Mouse (Mus musculus): Measurements from ENCODE around the gene Asgr2. TPM values are rescaled to one million over a fixed set of nuclear protein-coding genes. Genes with fewer than 3 reads are reported as not detected.
"Not testable (repeated sequence)": the region's sequence is repeated elsewhere in the genome, so short reads cannot be mapped to it uniquely, and the experiment has no call there.

The Asgr2 gene
- total RNA-seq (2021) = 1.9 and 30.0 TPM in 2 replicates
- long read RNA-seq, experiment 1, partial matches to known transcripts = 0 of 1 reads
- long read RNA-seq, experiment 1, other reads (novel, unspliced or antisense) = 1 of 1 reads
- long read RNA-seq, experiment 2, transcript Asgr2-201 (9 exons, 1,373 nt) = major isoform, 7 of 11 reads
- long read RNA-seq, experiment 2, partial matches to known transcripts = 1 of 11 reads
- long read RNA-seq, experiment 2, other reads (novel, unspliced or antisense) = 3 of 11 reads

GRCm38 (mm10) chr11:70091986-70092783 is at the start of gene Asgr2:
Gene Asgr2, plus strand, starts transcription at chr11:70092644.
- DNase-seq = peak; percentile 80

- no peak for DNase-seq
Observed at GRCm38 (mm10) chr11:70043665-70044064, 48.8 kb upstream of the Asgr2 start.

- no peak for DNase-seq
Observed at GRCm38 (mm10) chr11:70045435-70045834, 47.0 kb upstream of the Asgr2 start.

GRCm38 (mm10) chr11:70049366-70049765 is 43.1 kb upstream of the Asgr2 start:
- no peak for DNase-seq

- DNase-seq = peak; percentile 40
Observed at GRCm38 (mm10) chr11:70049816-70050215, 42.6 kb upstream of the Asgr2 start.

- no peak for DNase-seq
Observed at GRCm38 (mm10) chr11:70053156-70053555, 39.3 kb upstream of the Asgr2 start.

- no peak for DNase-seq
Observed at GRCm38 (mm10) chr11:70053898-70054570, 38.4 kb upstream of the Asgr2 start, which contains the start of gene Asgr1. Gene Asgr1, plus strand, starts transcription at chr11:70054085.

GRCm38 (mm10) chr11:70055618-70056214 is 36.7 kb upstream of the Asgr2 start:
- DNase-seq = peak; percentile 87

- DNase-seq = no peak
Observed at GRCm38 (mm10) chr11:70057805-70058204, 34.6 kb upstream of the Asgr2 start.

- no peak for DNase-seq
Observed at GRCm38 (mm10) chr11:70059930-70060329, 32.5 kb upstream of the Asgr2 start.

GRCm38 (mm10) chr11:70063053-70063452 is 29.4 kb upstream of the Asgr2 start:
- no peak for DNase-seq

GRCm38 (mm10) chr11:70066701-70067100 is 25.7 kb upstream of the Asgr2 start:
- peak; percentile 56 for DNase-seq

- no peak for DNase-seq
Observed at GRCm38 (mm10) chr11:70068245-70068644, 24.2 kb upstream of the Asgr2 start.

- DNase-seq = no peak
Observed at GRCm38 (mm10) chr11:70070057-70070456, 22.4 kb upstream of the Asgr2 start.

- not testable (repeated sequence) for DNase-seq
Observed at GRCm38 (mm10) chr11:70070603-70071002, 21.8 kb upstream of the Asgr2 start.

GRCm38 (mm10) chr11:70074379-70075071 is 17.9 kb upstream of the Asgr2 start:
- DNase-seq = peak; percentile 90

- peak; percentile 72 for DNase-seq
Observed at GRCm38 (mm10) chr11:70075581-70075980, 16.9 kb upstream of the Asgr2 start.

- peak; percentile 58 for DNase-seq
Observed at GRCm38 (mm10) chr11:70077441-70077840, 15.0 kb upstream of the Asgr2 start.

- DNase-seq = no peak
Observed at GRCm38 (mm10) chr11:70079175-70079574, 13.3 kb upstream of the Asgr2 start.

- no peak for DNase-seq
Observed at GRCm38 (mm10) chr11:70079928-70080327, 12.5 kb upstream of the Asgr2 start.

- DNase-seq = no peak
Observed at GRCm38 (mm10) chr11:70080803-70081590, 11.4 kb upstream of the Asgr2 start.
